Mouse (Mus musculus) spleen, postnatal 10 days (tissue): ENCODE results near the gene Rora.

Experiments used
- DNase-seq, 2 experiments: peaks; one replicate each; pipeline ENCODE4 v3.0.0; 2021 to 2022; ENCODE audit warnings: low spot score in 2 of 2

Rora gene

DNA sequence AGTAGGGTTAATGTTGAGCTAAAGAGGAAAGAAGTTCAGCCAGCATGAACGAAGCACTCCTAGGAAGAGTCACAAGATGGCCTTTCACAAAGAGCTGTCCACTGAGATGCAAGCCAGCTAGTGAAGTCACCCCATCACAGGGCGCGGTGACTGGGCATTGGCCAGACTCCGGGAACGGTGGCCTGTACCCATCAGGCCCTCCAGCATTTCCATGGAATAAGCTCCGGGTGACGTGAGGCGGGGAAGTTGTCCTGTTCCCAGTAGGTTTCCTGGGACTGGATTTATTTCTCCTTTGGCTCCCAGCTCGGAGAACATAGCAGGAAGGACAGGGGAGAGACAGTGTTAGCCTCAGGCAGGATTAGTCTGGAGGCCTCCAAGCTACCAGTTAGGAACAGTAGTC, 481.0 kb downstream of the Rora start:
- no peak for DNase-seq

DNA sequence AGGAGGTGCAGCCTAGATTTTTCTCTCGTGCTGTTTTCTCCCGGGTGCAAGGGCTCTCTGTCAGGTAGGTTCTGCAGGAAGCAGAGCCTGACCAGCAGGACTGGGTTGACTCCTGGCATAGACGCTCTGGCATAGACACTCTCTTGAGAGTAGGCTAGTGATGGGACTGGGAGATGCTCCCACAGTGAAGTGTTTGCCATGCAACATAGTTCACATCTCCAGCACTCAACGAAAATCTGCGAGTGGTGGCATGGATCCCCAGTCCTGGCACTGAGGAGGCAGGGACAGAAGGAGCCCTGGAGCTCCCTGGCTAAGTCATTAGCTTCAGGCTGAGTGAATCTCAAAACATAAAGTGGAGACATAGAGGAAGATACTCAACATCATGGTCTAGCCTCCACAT, 483.2 kb downstream of the Rora start:
- DNase-seq: no peak

DNA sequence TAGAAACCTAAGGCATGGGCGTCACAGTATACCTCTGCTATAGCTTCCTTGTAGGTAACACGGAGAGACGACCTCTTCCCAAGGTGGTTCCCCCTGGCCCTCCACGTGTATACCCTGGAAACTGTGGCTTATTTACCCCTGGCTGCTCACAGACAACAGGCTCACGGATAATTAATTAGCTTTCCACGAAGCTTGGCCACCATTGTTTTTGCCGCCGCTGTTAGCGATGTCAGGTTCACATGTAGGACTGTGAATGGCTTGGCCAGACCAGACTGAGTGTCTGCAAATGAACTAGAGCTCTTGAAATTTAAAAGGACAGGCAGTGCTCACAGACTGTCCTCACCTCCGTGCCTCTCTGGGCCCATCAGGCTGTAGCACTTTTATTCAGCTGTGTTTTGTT, 483.8 kb downstream of the Rora start:
- no peak for DNase-seq

DNA sequence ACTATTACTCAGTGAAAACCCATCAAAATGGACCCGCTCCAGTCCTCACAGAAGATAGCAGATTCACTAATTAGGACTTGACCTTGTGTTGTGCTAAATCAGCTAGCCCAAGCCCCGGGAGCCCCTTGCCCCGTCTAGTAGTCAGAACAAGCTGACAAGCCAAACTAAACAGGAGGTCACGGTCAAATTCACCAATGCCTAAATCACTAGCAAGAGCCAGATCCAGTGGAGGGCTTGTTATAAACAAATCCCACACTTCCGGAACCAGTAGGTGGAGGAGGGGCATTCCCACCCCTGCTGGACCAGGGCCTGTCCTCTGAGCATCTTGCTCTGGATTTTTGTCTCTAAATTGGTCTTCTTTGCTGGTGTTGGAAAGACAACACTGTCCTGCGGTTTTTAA, 486.6 kb downstream of the Rora start:
- DNase-seq: no peak

DNA sequence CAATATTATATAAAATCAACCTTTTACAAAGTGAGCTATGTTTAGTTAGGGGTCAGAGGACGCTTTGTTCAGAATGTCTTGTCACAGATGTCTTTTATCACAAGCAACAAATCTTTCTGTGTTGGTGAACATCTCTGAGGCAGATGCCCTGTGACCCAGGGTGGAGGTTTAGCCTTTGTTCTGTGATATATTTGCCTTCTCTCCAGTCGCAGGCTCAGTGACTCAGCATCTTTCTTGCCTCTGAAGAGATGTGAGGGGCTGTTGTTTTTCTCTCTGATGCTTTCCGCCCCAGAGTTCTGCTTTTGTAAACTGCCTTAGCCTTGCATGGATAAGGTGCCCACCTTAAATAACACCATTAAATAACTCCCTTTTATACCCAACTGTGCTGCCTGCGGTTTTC, 488.3 kb downstream of the Rora start:
- no peak for DNase-seq

DNA sequence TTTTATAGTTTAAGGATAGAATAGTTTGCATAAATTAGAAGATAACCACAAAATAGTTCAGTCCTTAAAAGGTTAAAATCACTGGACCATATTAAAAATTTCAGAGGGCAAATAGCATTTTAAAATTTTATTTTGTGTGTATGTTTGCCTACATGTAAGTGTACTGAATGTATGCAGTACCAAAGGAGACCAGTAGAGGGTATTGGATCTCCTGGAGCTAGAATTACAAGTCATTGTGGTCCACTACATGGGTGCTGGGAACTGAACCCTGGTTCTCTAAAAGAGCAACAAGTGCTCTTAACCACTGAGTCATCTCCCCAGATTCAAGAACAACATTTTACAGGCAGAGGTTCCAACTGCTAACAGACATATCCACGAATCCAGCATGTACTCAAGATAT, 493.4 kb downstream of the Rora start:
- DNase-seq: no peak

DNA sequence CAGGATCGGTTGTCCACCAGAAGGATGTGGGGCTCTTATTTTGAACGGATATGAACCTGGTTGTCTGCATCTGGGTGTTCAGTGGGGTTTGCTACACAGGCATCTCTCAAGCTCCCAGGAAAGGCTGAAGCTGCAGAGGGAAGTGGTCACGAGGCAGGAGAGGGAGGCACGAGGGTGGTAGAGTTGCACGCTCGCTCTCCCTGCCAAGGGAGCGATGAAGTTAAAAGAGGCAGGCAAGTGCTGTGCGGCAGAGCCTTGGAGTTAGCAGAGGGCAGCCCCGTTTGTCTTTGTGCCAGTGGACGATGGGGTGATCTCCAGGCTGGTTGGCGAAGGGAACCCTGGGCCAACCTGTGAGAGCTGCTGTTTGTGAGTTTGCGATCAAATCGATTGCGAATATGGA, 496.6 kb downstream of the Rora start:
- no peak for DNase-seq

DNA sequence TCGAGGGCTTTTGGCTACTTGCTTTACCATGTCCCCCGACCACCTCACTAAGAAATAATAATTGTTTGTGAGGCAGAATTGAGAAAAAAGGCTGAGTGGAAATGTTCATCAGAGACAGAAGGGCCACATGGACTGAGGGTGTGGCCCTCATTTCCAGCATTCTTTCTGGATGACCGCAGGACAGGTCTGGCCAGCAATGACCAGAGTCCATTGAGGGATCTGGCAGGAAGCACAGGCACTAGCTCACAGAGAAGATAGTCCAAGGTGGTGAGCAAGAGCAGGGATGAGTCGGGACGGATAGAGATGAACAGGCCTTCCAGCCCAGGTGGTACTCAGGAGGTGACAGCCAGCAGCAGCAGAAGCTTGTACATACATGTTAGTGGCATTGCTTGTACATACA, 501.1 kb downstream of the Rora start:
- no peak for DNase-seq

DNA sequence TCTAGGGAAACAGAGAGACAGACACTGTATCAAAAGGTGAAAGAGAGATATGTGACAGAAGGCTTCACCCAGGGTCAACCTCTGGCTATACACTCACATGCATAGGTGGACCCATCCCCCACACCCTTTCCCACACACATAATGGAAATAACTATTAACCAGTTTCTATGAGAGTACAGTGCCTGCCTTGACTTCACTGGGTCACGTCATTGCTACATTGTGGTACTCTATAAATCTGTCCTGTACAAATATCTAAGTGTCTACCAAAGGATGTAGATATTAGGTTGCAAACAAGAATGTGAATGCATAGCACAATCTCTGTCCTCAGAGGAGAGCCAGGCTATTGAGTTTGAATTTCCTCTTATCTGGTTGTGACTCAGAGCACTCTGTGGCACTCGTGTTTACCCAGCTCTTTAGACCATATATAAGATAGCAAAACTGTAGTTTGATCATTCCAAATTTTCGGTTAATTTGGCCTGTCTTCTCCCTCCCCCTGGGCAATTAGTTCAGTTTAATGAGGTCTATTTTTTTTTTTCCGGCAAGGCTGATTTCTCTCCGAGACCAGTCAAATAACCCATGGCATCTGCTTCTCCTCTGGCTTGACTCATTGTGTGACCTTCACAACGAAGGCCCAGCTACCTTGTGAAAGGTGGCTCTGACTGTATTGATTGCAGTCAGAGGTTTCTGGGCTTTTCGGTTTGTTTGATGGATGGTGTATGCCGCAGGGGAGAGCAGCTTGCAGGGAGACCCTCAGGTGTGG, 502.4 kb downstream of the Rora start:
- DNase-seq: no peak

DNA sequence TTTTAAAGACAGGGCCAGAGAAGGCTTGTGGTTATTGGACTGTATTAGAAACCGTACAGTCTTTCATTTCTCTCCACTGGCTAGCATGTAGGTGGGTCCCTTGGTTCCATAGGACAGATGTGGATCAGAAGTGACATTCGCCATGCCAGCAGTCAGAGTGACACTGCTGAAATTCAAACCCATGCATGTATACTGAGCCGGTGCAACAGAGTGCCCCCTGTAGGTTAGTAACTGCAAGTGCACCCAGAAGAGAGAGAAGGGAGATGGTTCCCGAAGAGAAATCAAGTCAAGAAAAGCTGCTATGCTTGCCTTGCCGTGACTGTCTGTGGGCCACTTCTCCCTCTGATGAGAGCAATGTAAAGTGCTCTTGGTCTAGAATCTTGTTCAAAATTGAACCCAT, 507.2 kb downstream of the Rora start:
- DNase-seq: no peak

DNA sequence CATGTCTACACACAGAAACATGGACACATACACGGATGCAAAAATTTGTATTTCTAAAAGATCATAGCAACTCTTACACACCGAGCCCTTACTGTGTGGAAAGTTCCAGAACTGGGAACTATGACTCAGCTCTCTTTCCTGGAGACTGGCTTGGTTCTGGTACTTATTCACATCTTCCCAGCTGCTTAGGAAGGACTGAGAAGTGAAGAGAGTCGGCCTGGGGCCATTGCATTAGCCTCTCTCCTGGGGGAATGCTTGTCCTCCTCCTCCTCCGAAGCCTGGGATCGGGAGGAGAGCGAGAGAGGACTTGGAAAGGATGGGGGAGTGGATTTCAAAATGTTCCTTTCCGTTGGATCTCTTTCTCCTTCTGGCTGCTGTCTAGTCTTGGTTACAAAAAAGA, 511.1 kb downstream of the Rora start:
- DNase-seq: no peak

DNA sequence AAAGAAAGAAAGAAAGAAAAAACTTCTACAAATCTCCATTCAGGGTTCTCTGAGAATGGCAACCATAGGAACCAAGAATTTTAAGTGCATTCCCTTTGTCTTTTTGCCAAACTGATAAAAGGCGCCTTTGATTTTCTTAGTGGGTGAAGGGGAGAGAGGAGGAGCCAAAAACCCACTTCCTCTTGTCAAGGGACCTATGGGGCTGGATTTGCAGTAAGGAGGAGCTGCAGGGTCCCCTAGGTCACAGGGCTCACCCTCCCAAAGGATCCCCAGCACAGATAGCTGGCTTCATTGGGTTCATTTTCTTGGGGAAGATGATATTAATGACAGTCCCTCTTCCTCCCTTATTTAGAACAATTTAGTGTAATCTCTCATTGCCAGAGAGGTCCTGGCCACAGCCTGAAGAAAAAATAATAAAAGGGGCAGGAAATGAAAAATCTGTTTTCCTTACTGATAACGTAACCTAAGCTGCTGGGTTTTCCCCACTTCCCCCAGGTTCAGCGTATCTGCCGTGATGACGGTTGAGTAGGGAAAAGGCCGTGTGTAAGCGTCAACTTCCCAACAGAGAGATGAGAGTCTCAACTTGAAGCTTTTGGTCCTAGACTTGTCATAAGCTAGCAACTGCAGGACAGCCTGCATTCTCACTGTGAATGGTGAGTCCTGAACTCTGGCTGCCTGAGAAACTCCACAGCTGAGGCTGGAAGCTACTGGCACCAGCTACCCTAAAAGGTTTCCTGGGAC, 511.7 kb downstream of the Rora start:
- no peak for DNase-seq

DNA sequence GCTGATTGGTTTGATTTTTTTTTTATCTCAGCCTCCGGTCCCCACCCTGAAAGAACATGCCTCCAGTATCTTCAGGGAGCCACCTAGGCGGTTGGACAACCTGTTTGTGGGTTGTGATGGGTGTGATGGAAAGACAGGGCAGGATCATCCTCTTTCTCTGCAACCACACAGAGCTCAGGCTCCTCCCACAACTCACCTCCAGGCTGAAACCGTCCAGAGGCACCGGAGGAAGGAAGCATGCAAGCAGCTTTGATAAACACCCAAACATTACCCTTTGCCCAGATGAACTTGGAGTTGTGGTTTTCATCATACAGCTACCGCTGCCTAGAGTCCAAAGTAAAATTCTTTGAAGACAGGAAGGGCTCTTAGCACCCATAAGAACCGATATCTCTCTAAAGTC, 520.5 kb downstream of the Rora start:
- no peak for DNase-seq

DNA sequence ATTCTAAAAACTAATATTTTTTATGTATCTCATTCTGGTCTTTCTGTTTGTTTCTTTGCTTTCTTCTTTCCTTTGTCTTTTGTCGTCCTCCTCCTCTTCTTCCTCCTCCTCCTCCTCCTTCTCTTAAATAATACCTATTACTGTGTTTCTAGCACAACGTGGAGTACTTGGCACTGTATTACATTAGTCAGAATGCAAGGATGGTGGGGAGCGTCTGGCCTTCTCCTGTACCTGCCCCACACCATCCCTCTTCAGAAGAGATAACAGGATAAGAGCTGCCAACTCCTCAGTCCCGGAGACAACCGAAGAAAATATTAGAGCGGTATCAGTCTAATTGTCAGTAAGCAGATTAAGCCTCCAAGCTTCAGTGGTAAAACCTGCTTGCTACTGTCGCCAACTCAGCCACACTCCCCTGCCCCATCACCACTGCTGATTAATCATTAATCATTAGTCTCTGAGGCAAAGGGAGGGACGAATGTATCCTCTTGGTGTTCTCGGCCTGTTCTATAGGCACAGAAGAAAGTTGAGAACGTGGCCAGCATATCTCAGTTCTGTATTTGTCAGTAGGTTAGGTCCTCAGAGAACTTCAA, 521.0 kb downstream of the Rora start:
- DNase-seq: no peak

DNA sequence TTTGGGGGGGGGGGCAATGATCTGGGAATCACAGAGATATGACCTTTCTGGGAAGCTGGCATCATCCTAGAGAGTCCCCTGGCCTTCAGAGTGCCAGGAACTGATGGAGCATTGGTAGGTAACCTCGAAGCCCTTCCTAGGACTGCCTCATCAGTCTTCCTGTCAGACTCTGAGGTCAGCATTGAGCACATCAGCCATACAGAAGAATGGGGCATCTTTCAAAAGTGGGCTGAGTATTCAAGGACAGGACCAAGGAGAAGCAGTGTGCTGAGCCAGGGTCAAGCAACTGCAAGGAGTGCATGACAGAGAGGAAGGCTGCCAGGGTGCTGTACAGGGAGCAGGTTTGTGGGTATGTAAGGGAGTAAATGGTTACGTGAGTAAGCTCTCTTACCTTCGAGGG, 523.4 kb downstream of the Rora start:
- no peak for DNase-seq

DNA sequence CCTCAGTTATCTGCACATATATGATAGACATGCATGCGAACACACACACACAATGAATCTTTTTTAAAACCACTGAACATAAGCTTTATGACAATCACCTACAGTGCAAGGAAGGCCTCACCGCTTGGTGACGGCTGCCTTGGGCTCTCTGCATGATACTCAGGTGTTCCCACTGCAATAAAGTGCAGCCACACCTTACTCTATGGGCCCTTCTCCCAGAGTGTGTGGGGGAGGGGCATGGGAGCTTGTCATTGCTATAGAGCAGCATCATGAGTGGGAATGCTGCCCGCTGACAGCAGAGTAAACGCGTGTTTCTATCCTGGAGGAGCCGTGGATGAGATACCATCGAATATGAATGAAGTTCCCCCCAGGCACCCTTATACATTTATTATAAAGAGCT, 525.6 kb downstream of the Rora start:
- no peak for DNase-seq

DNA sequence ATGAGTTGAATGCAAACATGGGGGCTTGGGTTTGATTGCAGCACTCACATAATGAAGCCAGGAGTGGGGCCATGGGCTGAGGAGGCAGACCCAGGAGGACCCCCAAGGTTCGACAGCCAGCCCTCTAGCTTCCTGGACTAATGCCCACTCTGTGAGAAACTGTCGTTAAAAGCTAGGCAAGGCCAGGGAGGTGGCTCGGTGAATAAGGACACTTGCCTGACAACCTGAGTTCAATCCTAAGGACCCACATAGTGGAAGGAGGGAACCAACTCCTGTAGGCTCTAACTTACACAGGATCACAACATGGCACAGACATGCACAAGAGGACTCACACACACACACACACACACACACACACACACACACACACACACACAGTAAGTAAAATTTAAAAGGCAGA, 527.4 kb downstream of the Rora start:
- DNase-seq: no peak

DNA sequence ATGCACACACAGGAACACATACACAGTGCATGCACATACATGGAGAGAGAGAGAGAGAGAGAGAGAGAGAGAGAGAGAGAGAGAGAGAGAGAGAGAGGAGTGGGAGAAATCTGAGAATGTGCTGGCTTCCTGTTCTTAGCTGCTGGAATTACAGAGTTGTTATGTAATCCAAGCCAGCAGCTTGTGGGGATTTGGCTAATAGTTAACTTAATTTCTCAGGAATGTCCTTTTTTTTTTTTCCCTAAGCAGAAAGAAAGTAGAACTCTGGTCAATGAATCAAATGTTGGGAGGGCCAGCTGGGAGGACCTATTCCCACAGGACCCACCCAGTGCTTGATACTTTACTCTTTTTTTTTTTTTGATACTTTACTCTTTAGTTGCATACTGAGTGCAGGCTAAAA, 527.8 kb downstream of the Rora start:
- DNase-seq: no peak

DNA sequence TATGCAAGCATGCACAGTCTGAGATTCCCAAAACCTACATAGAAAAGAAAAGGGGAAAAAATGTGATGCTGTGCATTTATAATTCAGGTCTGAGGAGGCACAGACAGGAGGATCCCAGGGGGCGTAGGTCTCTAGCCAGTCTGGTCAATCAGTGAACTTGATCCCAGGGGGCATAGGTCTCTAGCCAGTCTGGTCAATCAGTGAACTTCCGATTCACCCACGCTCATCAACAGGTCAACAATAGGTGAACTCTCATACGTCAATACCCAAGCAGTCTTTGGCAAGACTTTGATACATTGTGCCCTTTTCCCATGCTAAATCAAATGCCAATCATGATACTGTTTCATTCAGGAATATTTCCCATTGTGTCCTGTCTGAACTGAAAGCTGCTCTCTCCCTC, 530.3 kb downstream of the Rora start:
- DNase-seq: no peak

DNA sequence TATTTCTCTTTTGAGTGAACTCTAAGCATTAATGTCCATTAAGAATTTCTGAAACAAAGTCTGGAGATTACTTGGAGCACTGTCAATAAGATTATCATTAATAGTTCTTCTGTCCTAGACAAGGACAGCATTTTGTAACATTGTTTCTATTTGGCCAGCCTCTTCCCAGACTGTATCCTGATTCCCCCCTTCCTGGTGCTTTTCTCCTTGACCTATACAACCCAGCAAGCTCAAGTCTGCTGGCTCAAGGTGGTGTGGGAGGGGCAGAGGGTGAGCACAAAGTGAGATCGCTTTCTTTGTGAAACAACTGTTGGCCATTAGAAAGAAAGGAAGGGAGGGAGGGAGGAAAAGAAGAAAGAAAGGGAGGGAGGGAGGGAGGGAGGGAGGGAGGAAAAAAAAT, 537.1 kb downstream of the Rora start:
- no peak for DNase-seq

DNA sequence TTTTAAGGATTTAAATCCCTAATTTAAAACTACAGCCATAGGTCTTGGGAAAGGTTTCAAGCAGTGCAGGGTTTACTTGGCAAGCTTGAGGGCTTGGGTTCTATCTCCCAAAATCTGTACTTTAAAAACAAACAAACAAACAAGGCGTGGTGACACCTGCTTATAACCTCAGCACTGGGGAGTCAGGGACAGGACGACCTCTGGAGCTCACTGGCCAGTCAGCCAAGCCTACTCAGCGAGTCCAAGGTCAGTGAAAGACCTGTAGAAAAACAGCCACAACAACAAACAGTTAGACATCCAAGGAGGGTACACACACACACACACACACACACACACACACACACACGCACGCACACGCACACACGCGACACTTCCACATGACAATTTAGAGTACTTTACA, 538.9 kb downstream of the Rora start:
- DNase-seq: no peak

DNA sequence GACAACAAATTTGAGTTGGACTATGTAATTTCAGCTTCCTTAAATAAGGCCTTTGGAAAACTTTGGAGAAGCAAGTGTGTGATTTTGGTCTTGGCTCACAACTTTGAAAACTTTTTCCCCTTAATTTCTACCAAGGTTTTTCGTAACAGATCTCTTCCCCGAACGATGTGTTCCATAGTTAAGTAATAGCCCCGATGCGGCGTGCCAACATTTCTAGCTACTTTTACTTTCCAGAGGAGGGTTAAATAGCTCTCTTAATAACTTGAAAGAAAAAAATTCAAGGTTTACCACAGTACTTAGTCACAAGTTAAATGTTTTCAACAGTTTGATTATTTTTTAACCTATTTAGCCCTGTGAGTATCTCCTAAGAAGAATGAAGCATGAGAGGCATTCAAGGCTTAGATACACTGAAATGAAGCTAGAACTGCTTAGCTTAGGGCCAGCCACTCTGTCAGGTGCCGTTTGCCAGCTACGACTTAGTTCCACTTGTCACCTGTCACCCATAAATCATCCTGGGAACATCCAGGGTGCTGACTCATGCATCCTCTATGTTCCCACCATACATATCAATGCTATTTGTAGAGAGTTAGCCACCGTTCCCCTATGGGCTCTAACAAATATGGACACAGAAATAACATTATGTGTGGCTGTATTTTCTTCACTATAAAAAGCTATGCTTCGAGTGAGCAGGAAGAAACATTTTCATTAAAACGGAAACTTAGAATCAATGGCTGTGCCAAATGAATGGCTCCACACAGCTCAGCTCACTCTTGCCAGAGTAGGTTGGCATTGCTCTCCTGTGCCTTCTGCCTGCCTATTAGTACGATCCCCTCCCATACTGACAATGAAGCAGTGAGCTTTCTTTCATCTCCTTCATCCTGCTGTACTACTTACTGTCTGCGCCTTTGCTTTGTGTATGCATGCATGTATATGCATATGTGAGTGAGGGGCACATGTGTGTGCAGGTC, 541.3 kb downstream of the Rora start:
- DNase-seq: no peak
